Mouse (Mus musculus) mature B cell (primary cell): ENCODE data around the gene Adap2.

Experiments
- in situ Hi-C: fragments of 300-500 bp; cut with MboI; formaldehyde crosslinking; loops from 2 replicates; pipeline ENCODE4 v1.14.3; 2019

The Adap2 gene

DNA sequence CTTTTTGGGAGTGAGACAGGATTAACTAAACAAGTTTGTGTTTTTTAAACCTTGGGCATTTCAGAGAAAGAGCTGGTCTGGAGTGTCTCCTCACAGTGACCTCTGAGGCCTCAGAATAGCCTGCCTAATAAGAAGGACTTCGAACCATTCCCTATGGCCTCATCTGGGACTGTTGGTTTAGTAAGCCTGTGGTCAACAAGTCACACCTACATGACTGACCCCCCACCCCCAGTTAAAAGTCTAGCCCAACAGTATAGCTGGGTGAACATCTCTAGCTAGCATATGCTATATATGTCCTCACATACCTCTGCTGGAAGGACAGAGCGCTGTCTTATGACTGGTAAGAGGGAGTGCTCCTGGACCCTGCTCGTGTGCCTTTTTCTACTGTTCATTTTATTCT lies 45.4 kb downstream of the Adap2 start:
- in situ Hi-C loops = no loop called here

- in situ Hi-C loops = no loop called here
These were observed 45.9 kb downstream of the Adap2 start for GRCm38 (mm10) chr11:80199773-80200172.

DNA sequence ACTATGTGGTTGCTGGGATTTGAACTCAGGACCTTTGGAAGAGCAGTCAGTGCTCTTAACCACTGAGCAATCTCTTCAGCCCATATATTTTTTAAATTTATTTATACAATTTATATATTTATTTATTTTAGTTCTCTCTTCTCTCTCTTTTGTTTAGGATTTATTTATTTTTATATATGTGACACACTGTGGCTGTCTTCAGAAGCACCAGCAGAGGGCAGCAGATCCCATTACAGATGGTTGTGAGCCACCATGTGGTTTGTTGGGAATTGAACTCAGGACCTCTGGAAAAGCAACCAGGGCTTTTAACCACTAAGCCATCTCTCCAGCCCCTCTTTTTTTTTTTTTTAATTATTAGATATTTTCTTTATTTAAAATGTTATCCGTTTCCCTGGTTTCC lies 46.4 kb downstream of the Adap2 start:
- in situ Hi-C loops = no loop called here

DNA sequence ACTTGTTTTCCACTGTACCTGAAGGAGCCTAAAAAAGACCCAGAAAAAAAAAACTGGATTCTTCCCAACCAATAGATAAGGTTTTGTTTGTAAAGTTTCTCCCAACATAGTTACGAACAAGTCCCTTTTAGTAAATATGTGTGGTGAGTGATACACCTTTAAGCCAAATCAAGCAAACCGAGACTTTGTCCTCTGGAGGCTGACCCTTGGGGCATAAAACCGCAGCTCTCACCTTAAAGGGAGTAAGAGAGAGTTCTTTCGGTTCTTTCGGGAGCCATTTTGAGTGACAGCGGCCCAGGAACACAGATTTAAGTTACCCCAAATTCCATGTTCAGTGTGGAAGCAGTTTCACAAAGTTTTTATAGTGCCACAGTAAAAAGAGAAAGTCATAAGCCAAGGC lies 48.4 kb downstream of the Adap2 start:
- in situ Hi-C loops = no loop called here

- in situ Hi-C loops = no loop called here
These were observed 50.1 kb downstream of the Adap2 start for GRCm38 (mm10) chr11:80204037-80204436.

- in situ Hi-C loops = no loop called here
These were observed 51.0 kb downstream of the Adap2 start for GRCm38 (mm10) chr11:80204941-80205340.

GRCm38 (mm10) chr11:80208465-80208859 lies 54.6 kb downstream of the Adap2 start:
- in situ Hi-C loops = no loop called here

GRCm38 (mm10) chr11:80208860-80209800 lies 55.2 kb downstream of the Adap2 start, which contains the start of gene Rhot1:
Rhot1 (plus strand) TSS chr11:80209019.
- in situ Hi-C loops = no loop called here

DNA sequence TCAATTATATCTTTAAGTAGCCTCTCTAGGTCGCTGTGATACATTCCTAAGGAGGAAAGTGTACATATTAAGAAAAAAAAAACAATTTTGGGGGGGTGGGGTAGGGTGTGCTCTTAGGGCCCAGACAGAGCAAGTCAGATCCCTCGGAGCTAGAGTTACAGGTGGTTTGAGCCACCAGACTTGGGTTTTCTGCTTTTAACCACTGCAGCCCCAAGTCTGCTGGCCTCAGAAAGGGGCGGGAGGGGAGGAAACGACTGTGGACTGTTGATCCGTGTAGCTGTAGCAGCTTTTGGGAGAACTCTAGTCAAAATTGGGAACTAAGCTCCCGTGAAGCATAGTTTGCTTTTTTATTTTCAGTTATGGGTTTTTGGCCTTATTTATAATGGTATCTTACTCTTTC lies 56.4 kb downstream of the Adap2 start:
- in situ Hi-C loops = no loop called here

GRCm38 (mm10) chr11:80212282-80212681 lies 58.4 kb downstream of the Adap2 start:
- in situ Hi-C loops = no loop called here

DNA sequence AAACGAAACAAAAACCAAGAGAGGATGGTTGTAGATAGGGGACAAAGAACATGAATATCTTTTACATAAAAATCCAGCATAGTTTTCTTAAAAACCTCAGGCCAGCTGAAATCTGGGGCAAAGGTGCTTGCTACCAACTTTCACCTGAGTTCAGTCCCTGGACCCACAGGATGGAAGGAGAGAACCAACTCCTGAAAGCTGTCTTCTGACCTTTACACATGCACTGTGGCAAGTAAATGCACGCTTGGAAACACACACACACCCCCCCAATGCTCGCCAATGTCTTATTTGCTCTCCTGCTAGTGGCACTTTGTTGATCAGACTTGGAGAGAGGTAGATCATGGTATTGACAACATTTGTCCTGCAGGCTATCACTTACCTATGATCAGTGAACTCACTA lies 61.4 kb downstream of the Adap2 start:
- in situ Hi-C loops = no loop called here

DNA sequence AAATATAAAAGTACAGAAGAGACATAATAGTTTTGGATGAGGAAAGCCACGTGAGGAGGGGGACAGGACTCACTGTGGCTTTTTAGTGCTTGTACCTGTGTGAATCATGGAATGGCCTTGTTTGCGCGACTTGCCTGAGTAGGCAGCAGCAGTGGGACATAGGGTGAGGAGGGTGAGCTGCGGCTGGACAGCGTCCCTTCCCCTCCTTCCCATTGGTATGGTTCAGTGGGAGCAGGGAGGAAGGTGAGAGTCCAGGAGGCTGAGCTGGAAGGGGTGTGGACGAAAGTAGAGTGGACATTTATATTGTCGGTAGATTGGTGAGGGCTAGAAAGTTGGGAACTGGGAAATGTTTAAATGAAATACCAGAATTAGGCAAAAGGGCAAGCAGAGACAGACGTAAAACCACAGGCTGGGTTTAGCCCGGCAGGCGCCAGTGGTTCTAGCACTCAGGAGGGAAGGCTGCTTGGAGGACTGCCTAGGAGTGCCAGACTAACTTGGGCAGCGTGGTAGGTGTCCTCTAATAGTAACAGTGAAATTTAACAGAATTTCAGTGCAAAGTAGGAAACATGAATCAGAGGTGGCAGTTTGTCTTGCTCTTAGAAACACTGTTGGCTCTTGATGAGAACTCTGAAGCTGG lies 64.9 kb downstream of the Adap2 start:
- in situ Hi-C loops = no loop called here
